Mouse (Mus musculus) C2C12 (cell line): ENCODE measurements at regions not wholly inside any gene's neighbourhood (a gene's known extent, or its start where the extent isn't known, plus 50 kb on each side); places are given as distances from the start of the nearest gene placed in this dataset.

Experiments
- H3K27me3 ChIP-seq: one replicate; pipeline ENCODE4 v1.6.1; 2011; ENCODE audit not compliant: control insufficient read depth, insufficient read depth, insufficient read length
- H3K36me3 ChIP-seq: one replicate; pipeline ENCODE4 v1.6.1; 2011; ENCODE audit not compliant: control insufficient read depth, insufficient read depth
- H3K4me3 ChIP-seq: one replicate; pipeline ENCODE4 v1.5.1; 2011; ENCODE audit warnings: mild to moderate bottlenecking, control low read depth; ENCODE audit not compliant: poor library complexity, insufficient read depth, severe bottlenecking
- H3K79me2 ChIP-seq: one replicate; pipeline ENCODE4 v1.6.1; 2011; ENCODE audit not compliant: control insufficient read depth, insufficient read depth
- H3K79me3 ChIP-seq: one replicate; pipeline ENCODE4 v1.6.1; 2011; ENCODE audit warnings: low read depth, control low read depth
- H3ac ChIP-seq: one replicate; pipeline ENCODE3; 2011; ENCODE audit warnings: low read depth; ENCODE audit not compliant: control insufficient read depth, insufficient read length
- CEBPB ChIP-seq: IDR thresholded peaks from one replicate; pipeline ENCODE4 v1.6.1; 2011; ENCODE audit warnings: low read depth, mild to moderate bottlenecking, control low read depth, moderate library complexity
- CTCF ChIP-seq: IDR thresholded peaks from one replicate; pipeline ENCODE4 v1.5.1; 2011; ENCODE audit not compliant: control insufficient read depth, insufficient read depth, insufficient read length
- FOSL1 ChIP-seq: IDR thresholded peaks from one replicate; pipeline ENCODE4 v1.8.0; 2011; ENCODE audit warnings: mild to moderate bottlenecking, low read length; ENCODE audit not compliant: poor library complexity, insufficient read depth, severe bottlenecking
- MAX ChIP-seq: IDR thresholded peaks from one replicate; pipeline ENCODE4 v1.6.1; 2011; ENCODE audit warnings: mild to moderate bottlenecking, control low read depth
- MYOD1 ChIP-seq: IDR thresholded peaks from one replicate; pipeline ENCODE4 v1.6.1; 2011; ENCODE audit warnings: low read depth; ENCODE audit not compliant: control insufficient read depth, insufficient read length
- MYOG ChIP-seq: IDR thresholded peaks from one replicate; pipeline ENCODE4 v1.6.1; 2011; ENCODE audit not compliant: control insufficient read depth, insufficient read length; ENCODE audit errors: extremely low read depth
- USF1 ChIP-seq: IDR thresholded peaks from one replicate; pipeline ENCODE4 v1.6.1; 2011; ENCODE audit warnings: low read depth, mild to moderate bottlenecking, control low read depth, moderate library complexity

- Histone ChIP-seq H3K4me3 (no peak overlapping the region), H3K79me3 (no peaks in the 10 kb centered on the region), H3ac (no peak overlapping the region), H3K79me2 (no peaks in the 10 kb centered on the region), H3K27me3 (no peaks in the 10 kb centered on the region), H3K36me3 (no peaks in the 10 kb centered on the region)
- no peak for TF ChIP-seq MAX
- TF ChIP-seq MYOD1 = no peak
- TF ChIP-seq CEBPB = no peak
- no peak for TF ChIP-seq CTCF
Observed at GRCm38 (mm10) chr10:37720748-37721147, 582.0 kb upstream of the Marcks start.

- Histone ChIP-seq H3K4me3 (no peak overlapping the region), H3K79me2 (no peaks in the 10 kb centered on the region), H3K79me3 (no peaks in the 10 kb centered on the region), H3K36me3 (no peaks in the 10 kb centered on the region), H3ac (no peak overlapping the region), H3K27me3 (no peaks in the 10 kb centered on the region)
- no peak for TF ChIP-seq FOSL1
- TF ChIP-seq CTCF = no peak
- TF ChIP-seq CEBPB = no peak
- TF ChIP-seq MYOD1 = no peak
- TF ChIP-seq MYOG = no peak
- no peak for TF ChIP-seq MAX
- TF ChIP-seq USF1 = no peak
Observed at GRCm38 (mm10) chr10:37716946-37717345, 578.2 kb upstream of the Marcks start.

GRCm38 (mm10) chr10:37711459-37711858, 572.7 kb upstream of the Marcks start:
- Histone ChIP-seq H3ac (no peak overlapping the region), H3K4me3 (no peak overlapping the region), H3K36me3 (no peaks in the 10 kb centered on the region), H3K79me3 (no peaks in the 10 kb centered on the region), H3K27me3 (no peaks in the 10 kb centered on the region), H3K79me2 (no peaks in the 10 kb centered on the region)
- no peak for TF ChIP-seq MYOG
- TF ChIP-seq CTCF = no peak
- no peak for TF ChIP-seq CEBPB
- TF ChIP-seq USF1 = no peak
- TF ChIP-seq MAX = no peak
- no peak for TF ChIP-seq FOSL1
- no peak for TF ChIP-seq MYOD1

- H3K4me3 ChIP-seq = no peak overlapping the region
- H3K79me3 ChIP-seq = no peaks in the 10 kb centered on the region
- no peaks in the 10 kb centered on the region for H3K36me3 ChIP-seq
- H3ac ChIP-seq = no peak overlapping the region
- no peaks in the 10 kb centered on the region for H3K79me2 ChIP-seq
- H3K27me3 ChIP-seq = no peaks in the 10 kb centered on the region
- no peak for TF ChIP-seq MAX
- TF ChIP-seq MYOD1 = no peak
- no peak for TF ChIP-seq CTCF
- no peak for TF ChIP-seq CEBPB
- no peak for TF ChIP-seq USF1
- TF ChIP-seq FOSL1 = no peak
- TF ChIP-seq MYOG = no peak
Observed at GRCm38 (mm10) chr10:37694041-37694690, 555.4 kb upstream of the Marcks start.

GRCm38 (mm10) chr10:37692851-37693250, 554.1 kb upstream of the Marcks start:
- Histone ChIP-seq H3K4me3 (no peak overlapping the region), H3ac (no peak overlapping the region), H3K79me2 (no peaks in the 10 kb centered on the region), H3K79me3 (no peaks in the 10 kb centered on the region), H3K27me3 (no peaks in the 10 kb centered on the region), H3K36me3 (no peaks in the 10 kb centered on the region)
- no peak for TF ChIP-seq USF1
- TF ChIP-seq MAX = no peak
- TF ChIP-seq CEBPB = no peak
- no peak for TF ChIP-seq MYOG
- TF ChIP-seq MYOD1 = no peak
- TF ChIP-seq FOSL1 = no peak
- no peak for TF ChIP-seq CTCF

- no peaks in the 10 kb centered on the region for H3K79me3 ChIP-seq
- H3K36me3 ChIP-seq = no peaks in the 10 kb centered on the region
- H3K27me3 ChIP-seq = no peaks in the 10 kb centered on the region
- no peak overlapping the region for H3ac ChIP-seq
- TF ChIP-seq CEBPB (no peak), FOSL1 (no peak), MYOG (no peak), MAX (no peak), MYOD1 (no peak), CTCF (no peak), USF1 (no peak)
- no peak overlapping the region for H3K4me3 ChIP-seq
- no peaks in the 10 kb centered on the region for H3K79me2 ChIP-seq
Observed at GRCm38 (mm10) chr10:37691939-37692338, 553.2 kb upstream of the Marcks start.
